Mouse (Mus musculus): ENCODE results near the gene Nufip2. TPM values are rescaled to one million over a fixed set of nuclear protein-coding genes. Genes with fewer than 3 reads are reported as not detected.

Nufip2 gene
- polyA plus RNA-seq, 1 experiment from 2014 or later, result 3.9 TPM

DNA sequence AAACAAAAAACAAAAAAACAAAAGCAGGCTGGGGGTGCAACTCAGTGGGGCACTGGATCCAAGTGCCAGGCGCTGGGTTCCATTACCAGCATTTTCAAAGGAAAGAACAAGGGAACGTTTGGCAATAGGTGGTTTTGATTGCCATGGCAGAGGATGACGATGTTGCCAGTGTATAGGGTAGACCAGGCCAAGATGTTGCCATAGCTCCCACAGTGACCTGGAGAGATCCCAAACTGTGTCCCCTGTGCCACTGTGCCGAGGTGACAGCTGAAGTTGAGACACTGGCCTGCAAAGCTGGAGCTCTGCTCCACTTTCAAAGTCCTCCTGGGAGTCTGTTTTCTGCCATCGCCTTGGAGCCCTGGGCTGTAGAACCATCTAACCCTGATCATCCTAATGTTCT is 63.0 kb downstream of the Nufip2 start:
- Histone ChIP-seq H3K9me3 (replicated peaks; ENCODE audit: low read length) (no peaks in the 10 kb centered on the region), H3K9ac (ENCODE audit: low read depth, low read length) (no peak overlapping the region), H3K27ac (no peak overlapping the region), H3K36me3 (ENCODE audit: insufficient read depth, low read length) (no peaks in the 10 kb centered on the region), H3K27me3 (ENCODE audit: insufficient read depth, low read length) (no peaks in the 10 kb centered on the region), H3K4me1 (replicated peaks; ENCODE audit: insufficient read depth, low read length) (no peaks in the 10 kb centered on the region), H3K4me3 (replicated peaks; ENCODE audit: low read depth, low read length) (no peak overlapping the region), H3K4me2 (ENCODE audit: low read length) (no peak overlapping the region)
- no peak for TF ChIP-seq CTCF (IDR thresholded peaks at IDR 0.05; ENCODE audit: low read depth)
- no peak for DNase-seq (ENCODE audit: low spot score)
- no peak for ATAC-seq (replicated peaks; ENCODE audit: low FRiP score, low read depth)
- WGBS, result 87% methylated on average over 5 of the region's 5 CpGs

DNA sequence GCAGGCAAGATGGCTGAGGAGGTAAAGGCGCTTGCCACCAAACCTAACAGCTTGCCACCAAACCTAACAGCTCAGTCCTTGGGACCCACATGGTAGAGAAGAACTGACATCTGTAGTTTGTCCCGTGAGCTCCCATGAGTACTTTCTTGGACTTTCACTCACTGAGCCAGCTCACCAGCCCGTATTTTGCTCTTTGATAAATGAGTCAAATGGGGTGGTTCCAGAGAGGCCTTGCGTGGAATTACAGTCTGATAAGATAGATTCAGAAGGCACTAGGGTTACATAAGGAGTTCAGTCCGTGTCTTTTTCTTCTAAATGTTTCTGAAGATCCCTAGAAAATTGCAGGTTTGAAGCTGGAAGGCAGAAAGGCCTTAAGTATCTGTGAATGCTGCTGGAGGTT is 66.6 kb downstream of the Nufip2 start:
- no peak for ATAC-seq (replicated peaks; ENCODE audit: low FRiP score, low read depth)
- 78% methylated on average over 5 of the region's 5 CpGs for WGBS
- H3K9ac ChIP-seq (ENCODE audit: low read depth, low read length), result no peak overlapping the region
- no peak overlapping the region for H3K4me2 ChIP-seq (ENCODE audit: low read length)
- H3K27ac ChIP-seq, result no peak overlapping the region
- no peak for TF ChIP-seq CTCF (IDR thresholded peaks at IDR 0.05; ENCODE audit: low read depth)
- H3K36me3 ChIP-seq (ENCODE audit: insufficient read depth, low read length), result no peaks in the 10 kb centered on the region
- no peak for DNase-seq (ENCODE audit: low spot score)
- H3K4me3 ChIP-seq (replicated peaks; ENCODE audit: low read depth, low read length), result no peak overlapping the region
- H3K27me3 ChIP-seq (ENCODE audit: insufficient read depth, low read length), result no peaks in the 10 kb centered on the region
- H3K9me3 ChIP-seq (replicated peaks; ENCODE audit: low read length), result no peaks in the 10 kb centered on the region
- H3K4me1 ChIP-seq (replicated peaks; ENCODE audit: insufficient read depth, low read length), result no peaks in the 10 kb centered on the region

DNA sequence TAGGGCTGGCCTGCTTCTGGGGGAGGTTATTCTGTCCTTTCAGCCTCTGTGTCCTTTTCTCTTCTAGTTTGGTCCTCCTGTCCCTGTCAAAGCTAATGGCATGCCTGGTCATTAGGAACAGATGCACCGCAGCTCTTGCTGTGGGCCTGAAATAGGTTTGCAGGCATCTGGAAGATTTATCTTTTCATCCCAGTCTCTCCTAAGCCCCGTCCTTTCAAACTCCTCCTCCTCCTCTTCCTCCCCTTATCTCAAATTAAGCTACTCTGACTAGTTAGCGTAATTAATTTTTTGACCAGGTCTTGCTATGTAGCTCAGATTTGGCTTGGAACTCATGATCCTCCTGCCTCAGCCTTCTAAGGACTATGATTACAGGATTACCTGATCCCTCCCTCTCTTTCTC is 67.5 kb downstream of the Nufip2 start:
- H3K27me3 ChIP-seq (ENCODE audit: insufficient read depth, low read length), result no peaks in the 10 kb centered on the region
- no peak for TF ChIP-seq CTCF (IDR thresholded peaks at IDR 0.05; ENCODE audit: low read depth)
- H3K36me3 ChIP-seq (ENCODE audit: insufficient read depth, low read length), result no peaks in the 10 kb centered on the region
- WGBS, result 66% methylated on average over 3 of the region's 3 CpGs
- no peaks in the 10 kb centered on the region for H3K9me3 ChIP-seq (replicated peaks; ENCODE audit: low read length)
- no peak overlapping the region for H3K4me2 ChIP-seq (ENCODE audit: low read length)
- ATAC-seq (replicated peaks; ENCODE audit: low FRiP score, low read depth), result no peak
- no peak overlapping the region for H3K27ac ChIP-seq
- H3K4me1 ChIP-seq (replicated peaks; ENCODE audit: insufficient read depth, low read length), result no peaks in the 10 kb centered on the region
- H3K9ac ChIP-seq (ENCODE audit: low read depth, low read length), result no peak overlapping the region
- DNase-seq (ENCODE audit: low spot score), result no peak
- no peak overlapping the region for H3K4me3 ChIP-seq (replicated peaks; ENCODE audit: low read depth, low read length)

DNA sequence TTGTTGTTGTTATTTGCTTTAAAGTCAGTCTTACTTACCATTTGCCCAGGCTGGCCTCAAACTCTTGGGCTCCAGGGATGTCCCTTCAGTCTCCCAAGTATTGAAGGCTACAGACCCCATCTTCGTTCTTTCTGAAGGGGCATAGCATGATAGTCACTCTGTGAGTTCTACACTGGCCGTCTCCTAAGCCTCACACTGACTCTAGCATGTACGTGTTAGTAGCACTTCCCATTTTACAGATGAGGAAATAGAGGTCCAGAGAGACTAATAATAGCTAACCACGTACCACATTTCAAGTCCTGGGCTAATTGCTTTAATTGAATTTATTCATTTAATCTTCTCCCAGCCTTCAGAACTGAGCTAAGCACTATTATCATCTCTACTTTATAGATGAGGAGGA is 74.1 kb downstream of the Nufip2 start:
- Histone ChIP-seq H3K36me3 (ENCODE audit: insufficient read depth, low read length) (no peaks in the 10 kb centered on the region), H3K27ac (no peak overlapping the region), H3K9ac (ENCODE audit: low read depth, low read length) (no peak overlapping the region), H3K4me3 (replicated peaks; ENCODE audit: low read depth, low read length) (no peak overlapping the region), H3K4me2 (ENCODE audit: low read length) (no peak overlapping the region), H3K4me1 (replicated peaks; ENCODE audit: insufficient read depth, low read length) (peaks cover 16% of the 10 kb centered on the region), H3K27me3 (ENCODE audit: insufficient read depth, low read length) (no peaks in the 10 kb centered on the region), H3K9me3 (replicated peaks; ENCODE audit: low read length) (no peaks in the 10 kb centered on the region)
- no peak for TF ChIP-seq CTCF (IDR thresholded peaks at IDR 0.05; ENCODE audit: low read depth)
- ATAC-seq (replicated peaks; ENCODE audit: low FRiP score, low read depth), result no peak
- no peak for DNase-seq (ENCODE audit: low spot score)
- WGBS, result 85% methylated on average over 4 of the region's 4 CpGs

DNA sequence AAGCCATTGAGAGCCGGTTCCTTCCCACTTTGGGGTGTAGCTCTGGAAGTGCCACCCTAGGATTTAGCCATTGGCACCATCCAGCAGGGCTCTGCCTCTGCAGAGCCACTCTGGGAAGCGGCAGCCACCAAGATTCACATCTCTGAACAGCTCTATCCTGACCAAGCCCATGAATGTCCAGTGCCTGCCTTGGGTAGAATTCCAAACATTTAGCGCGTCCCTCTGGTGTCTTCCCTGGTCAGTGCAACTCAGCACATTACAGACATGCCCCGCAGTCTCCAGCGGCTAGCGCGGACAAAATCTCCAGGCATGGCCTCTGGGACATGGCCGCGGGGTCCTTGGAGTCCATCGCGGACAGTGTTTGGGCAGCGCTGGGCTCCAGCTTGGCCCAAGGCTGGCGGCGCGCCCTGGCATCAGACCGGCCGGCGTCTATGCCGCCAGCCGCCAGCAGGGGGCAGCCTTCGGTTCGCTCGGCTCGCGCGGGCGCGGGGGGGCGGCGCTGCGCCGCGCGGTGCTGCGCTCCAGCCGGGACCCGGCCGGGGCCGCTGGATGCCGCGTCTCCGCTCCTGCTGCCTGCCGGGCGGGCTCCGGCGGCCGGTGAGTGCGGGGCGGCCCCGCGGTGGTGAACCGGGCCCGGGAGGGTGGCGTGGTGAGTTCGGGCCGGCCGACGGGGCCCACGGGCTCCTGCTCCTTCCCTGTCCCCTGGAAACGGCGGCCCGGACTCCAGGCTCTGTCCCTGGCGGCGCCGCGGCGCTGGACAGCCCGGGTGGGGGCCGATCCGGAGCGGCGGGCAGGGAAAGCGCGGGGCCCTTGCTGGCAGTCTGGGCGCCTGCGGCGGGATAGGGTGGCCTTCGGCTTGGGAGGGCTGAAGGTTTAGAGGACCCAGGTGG is 77.1 kb downstream of the Nufip2 start, which contains the start of gene Myo18a:
TSS of gene Myo18a (plus strand) at position 464 of the 890 bp plus-strand sequence.
- Histone ChIP-seq H3K4me1 (replicated peaks; ENCODE audit: insufficient read depth, low read length) (peaks cover 35% of the 10 kb centered on the region), H3K4me2 (ENCODE audit: low read length) (peak within 1 kb of the TSS; percentile 84), H3K27me3 (ENCODE audit: insufficient read depth, low read length) (no peaks in the 10 kb centered on the region), H3K27ac (peak within 1 kb of the TSS; percentile 88), H3K9ac (ENCODE audit: low read depth, low read length) (peak within 1 kb of the TSS; percentile 81), H3K36me3 (ENCODE audit: insufficient read depth, low read length) (no peaks in the 10 kb centered on the region), H3K4me3 (replicated peaks; ENCODE audit: low read depth, low read length) (peak within 1 kb of the TSS; percentile 64), H3K9me3 (replicated peaks; ENCODE audit: low read length) (no peaks in the 10 kb centered on the region)
- 2% methylated on average over 77 of the region's 79 CpGs for WGBS
- DNase-seq (ENCODE audit: low spot score) (peak; percentile 87), ATAC-seq (replicated peaks; ENCODE audit: low FRiP score, low read depth) (peak; percentile 72)
- peak; percentile 67 for TF ChIP-seq CTCF (IDR thresholded peaks at IDR 0.05; ENCODE audit: low read depth)

DNA sequence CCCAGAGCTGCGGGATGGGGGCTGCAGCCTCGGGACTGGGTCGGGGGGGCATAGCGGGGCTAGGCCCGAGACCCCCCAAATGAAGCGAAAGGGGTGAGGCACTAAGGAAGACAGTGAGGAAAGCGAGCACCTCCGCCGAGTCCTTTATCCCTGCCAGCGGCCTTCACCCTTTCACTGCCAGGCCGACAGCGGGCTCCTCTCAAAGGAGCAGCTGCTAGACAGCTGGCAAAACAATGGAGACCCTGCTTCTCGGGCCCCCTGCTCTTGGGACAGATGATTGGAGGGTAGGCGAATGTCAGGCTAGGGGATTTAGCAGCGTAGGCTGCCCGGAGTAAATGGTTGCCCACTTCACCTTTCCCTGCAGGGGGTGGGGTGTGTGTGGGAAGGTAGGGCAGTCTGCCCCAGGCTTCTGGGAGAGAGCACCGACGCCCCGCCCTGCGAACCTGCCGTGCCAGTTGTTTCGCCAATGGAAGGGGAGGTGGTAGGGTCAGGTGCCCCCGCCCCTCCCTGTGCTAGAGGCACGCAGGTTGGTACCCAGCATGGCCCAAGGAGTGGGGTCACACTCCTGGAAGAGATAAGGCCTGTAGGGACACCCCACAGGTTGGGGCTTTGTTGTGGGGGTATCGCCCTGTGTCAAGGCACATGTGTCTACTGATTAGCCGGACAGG is 77.9 kb downstream of the Nufip2 start:
- peak overlapping the region; percentile 88 for H3K27ac ChIP-seq
- no peaks in the 10 kb centered on the region for H3K27me3 ChIP-seq (ENCODE audit: insufficient read depth, low read length)
- peaks cover 35% of the 10 kb centered on the region for H3K4me1 ChIP-seq (replicated peaks; ENCODE audit: insufficient read depth, low read length)
- H3K9ac ChIP-seq (ENCODE audit: low read depth, low read length), result peak overlapping the region; percentile 81
- no peaks in the 10 kb centered on the region for H3K36me3 ChIP-seq (ENCODE audit: insufficient read depth, low read length)
- H3K4me3 ChIP-seq (replicated peaks; ENCODE audit: low read depth, low read length), result peak overlapping the region; percentile 64
- peak overlapping the region; percentile 84 for H3K4me2 ChIP-seq (ENCODE audit: low read length)
- no peaks in the 10 kb centered on the region for H3K9me3 ChIP-seq (replicated peaks; ENCODE audit: low read length)
- no peak for TF ChIP-seq CTCF (IDR thresholded peaks at IDR 0.05; ENCODE audit: low read depth)
- peak; percentile 50 for ATAC-seq (replicated peaks; ENCODE audit: low FRiP score, low read depth)
- peak; percentile 53 for DNase-seq (ENCODE audit: low spot score)
- 7% methylated on average over 26 of the region's 26 CpGs for WGBS

Measured in kidney, postnatal 0 days (tissue).